Mouse (Mus musculus): Measurements from ENCODE around the gene Thra.
A peak's percentile ranks its signal among the peaks of the same experiment; 100 is the strongest.

Thra gene

GRCm38 (mm10) chr11:98781851-98782512, 41.5 kb downstream of the Thra start:
- DNase-seq: peak; percentile 65 to 80

GRCm38 (mm10) chr11:98782651-98783235, 42.3 kb downstream of the Thra start:
- peak; percentile 65 to 74 for DNase-seq

GRCm38 (mm10) chr11:98783236-98783696, 42.8 kb downstream of the Thra start:
- peak; percentile 94 to 97 for DNase-seq

- DNase-seq: no peak
These were observed 43.7 kb downstream of the Thra start for GRCm38 (mm10) chr11:98784139-98784538.

- peak in 1 of 2 experiments; percentile 67 for DNase-seq
These were observed 44.8 kb downstream of the Thra start for GRCm38 (mm10) chr11:98785214-98785613.

- DNase-seq: peak; percentile 85 to 92
These were observed 45.4 kb downstream of the Thra start for GRCm38 (mm10) chr11:98785772-98786281.

GRCm38 (mm10) chr11:98786359-98787214, 46.1 kb downstream of the Thra start:
- DNase-seq: peak; percentile 97 to 98

GRCm38 (mm10) chr11:98787229-98787628, 46.8 kb downstream of the Thra start:
- DNase-seq: peak in 1 of 2 experiments; percentile 55

GRCm38 (mm10) chr11:98787691-98788090, 47.3 kb downstream of the Thra start:
- DNase-seq: no peak

GRCm38 (mm10) chr11:98788139-98788538, 47.7 kb downstream of the Thra start:
- DNase-seq: no peak

- peak; percentile 89 to 93 for DNase-seq
These were observed 48.2 kb downstream of the Thra start for GRCm38 (mm10) chr11:98788550-98789218.

GRCm38 (mm10) chr11:98789219-98789807, 48.9 kb downstream of the Thra start:
- DNase-seq: peak in 1 of 2 experiments; percentile 70

- no peak for DNase-seq
These were observed 49.4 kb downstream of the Thra start for GRCm38 (mm10) chr11:98789824-98790223.

GRCm38 (mm10) chr11:98790631-98791205, 50.3 kb downstream of the Thra start:
- no peak for DNase-seq

- no peak for DNase-seq
These were observed 51.0 kb downstream of the Thra start for GRCm38 (mm10) chr11:98791448-98791847.

GRCm38 (mm10) chr11:98792081-98792480, 51.6 kb downstream of the Thra start:
- DNase-seq: peak in 1 of 2 experiments; percentile 1

- peak in 1 of 2 experiments; percentile 90 for DNase-seq
These were observed 54.1 kb downstream of the Thra start for GRCm38 (mm10) chr11:98794469-98795014.

GRCm38 (mm10) chr11:98795015-98795713, 54.7 kb downstream of the Thra start, which contains the start of gene Msl1:
TSS of gene Msl1 (plus strand) at chr11:98795516.
- peak; percentile 90 to 94 for DNase-seq

- DNase-seq: peak; percentile 71 to 81
These were observed 55.5 kb downstream of the Thra start for GRCm38 (mm10) chr11:98795714-98796514.

Data from kidney, postnatal 4 days (tissue).